Mouse (Mus musculus): ENCODE results near the gene Traf2.

DNA sequence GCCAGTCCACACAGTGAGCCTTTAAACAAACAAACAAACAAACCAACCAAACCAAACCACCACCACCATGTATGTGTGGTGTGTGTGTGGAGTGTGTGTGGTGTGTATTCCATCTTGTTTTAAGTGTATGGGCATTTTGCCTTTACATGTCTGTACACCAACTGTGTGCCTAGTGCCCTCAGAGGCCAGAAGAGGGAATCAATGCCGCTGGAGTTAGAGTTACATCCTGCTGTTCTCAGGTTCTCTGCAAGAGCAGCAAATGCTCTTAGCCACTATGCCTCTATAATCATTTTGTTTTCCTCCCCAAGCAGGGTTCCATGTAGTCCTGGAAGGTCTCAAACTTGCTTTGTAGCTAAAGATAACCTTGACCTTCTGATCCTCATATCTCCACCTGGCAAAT lies 9.6 kb upstream of the Traf2 start:
- TF ChIP-seq CTCF (conservative IDR thresholded peaks at IDR 0.05; ENCODE audit: low read length) (no peak), POU5F1 (IDR thresholded peaks at IDR 0.05; ENCODE audit: borderline replicate concordance, low read length) (no peak), NANOG (IDR thresholded peaks at IDR 0.05; ENCODE audit: borderline replicate concordance, low read length) (no peak)
